In the genomic region with DNA sequence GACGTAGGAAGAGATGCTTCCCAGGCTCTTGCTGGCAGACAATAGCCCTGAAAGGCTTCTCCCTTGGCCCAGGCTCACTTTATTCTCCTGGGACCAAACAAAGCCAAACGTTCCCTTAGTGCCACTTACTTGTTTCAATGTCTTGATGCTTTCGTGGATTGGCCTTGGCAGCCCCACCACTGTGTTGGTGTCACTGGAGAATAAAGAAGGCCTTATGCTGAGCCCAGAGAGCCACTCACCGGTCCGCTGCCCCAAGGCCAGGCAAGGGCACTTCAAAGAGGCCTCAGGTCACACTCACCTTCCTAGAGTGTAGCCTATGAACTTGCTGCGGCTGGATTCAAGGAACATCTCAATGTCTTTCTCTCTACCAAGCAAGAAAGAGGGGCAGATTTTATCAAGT, we compare ENCODE assay signal across 25 mouse cellular contexts. TPM values are rescaled to one million over a fixed set of nuclear protein-coding genes. Genes with fewer than 3 reads are reported as not detected.
DNase-seq lines count a peak whose midpoint lies in the region; ATAC-seq lines count a peak whose summit lies in the region.
"Had no signal": no experiment of that assay in that cellular context is flagged by ENCODE, and none has a peak within 500 bp of the region (broad histone marks: within the 10 kb centered on the region; RNA-seq: fewer than 3 reads in every experiment).

No protein-coding gene starts in this region.

- H3K27ac ChIP-seq in midbrain, embryonic 11.5 days (ENCODE audit: low read depth, low read length) = no peak overlapping the region
- H3K27ac ChIP-seq in midbrain, embryonic 10.5 days (replicated peaks) = no peak overlapping the region
- H3K27ac ChIP-seq: embryonic facial prominence, embryonic 10.5 days; forebrain, embryonic 13.5 days; hindbrain, embryonic 15.5 days had no signal

- no peak for ATAC-seq in midbrain, embryonic 11.5 days (ENCODE audit: low FRiP score)
- ATAC-seq: CD4-positive, CD25-positive, alpha-beta regulatory T cell, adult 4 months; forebrain, embryonic 13.5 days; forebrain, postnatal 0 days; intestine, embryonic 16.5 days had no signal

- H3K4me3 ChIP-seq in midbrain, embryonic 11.5 days (ENCODE audit: low read depth, low read length) = no peak overlapping the region
- no peak overlapping the region for H3K4me3 ChIP-seq in midbrain, embryonic 10.5 days
- H3K4me3 ChIP-seq: embryonic facial prominence, embryonic 10.5 days; forebrain, embryonic 13.5 days; hindbrain, embryonic 15.5 days had no signal

- peak; percentile 45 for DNase-seq in adrenal gland, postnatal 10 days
- no peak for DNase-seq in adrenal gland, adult (ENCODE audit: inconsistent age in 2 of 2, low spot score in 1 of 2)
- DNase-seq in heart, adult 11 months = peak; percentile 66
- DNase-seq in heart, postnatal 25 days (ENCODE audit: low spot score) = no peak
- DNase-seq in midbrain, embryonic 11.5 days (ENCODE audit: low spot score, missing footprints) = peak; percentile 45
- no peak for DNase-seq in midbrain, embryonic 10.5 days (ENCODE audit: low spot score)
- DNase-seq in urinary bladder, postnatal 14 days (ENCODE audit: low spot score) = peak; percentile 1
- DNase-seq in urinary bladder, postnatal 10 days (ENCODE audit: low spot score) = no peak
- DNase-seq: adrenal gland, postnatal 36 days; B cell, adult 2 months; cerebellum, adult 9-11 months; forebrain, postnatal 0 days; gastrocnemius, postnatal 14 days; heart, postnatal 10 days had no signal

- H3K4me1 ChIP-seq in midbrain, embryonic 11.5 days (ENCODE audit: control insufficient read depth, insufficient read depth, low read length) = no peaks in the 10 kb centered on the region
- no peaks in the 10 kb centered on the region for H3K4me1 ChIP-seq in midbrain, embryonic 10.5 days
- H3K4me1 ChIP-seq: embryonic facial prominence, embryonic 10.5 days; forebrain, embryonic 13.5 days; hindbrain, embryonic 15.5 days had no signal

- no peak overlapping the region for H3K9ac ChIP-seq in midbrain, embryonic 11.5 days (ENCODE audit: low read length)
- H3K9ac ChIP-seq: forebrain, embryonic 13.5 days; forebrain, postnatal 0 days; hindbrain, embryonic 15.5 days had no signal

- WGBS in midbrain, embryonic 11.5 days = 92% methylated on average over 6 of the region's 6 CpGs
- WGBS in midbrain, embryonic 10.5 days = 87% methylated on average over 6 of the region's 6 CpGs

- H3K27me3 ChIP-seq in midbrain, embryonic 11.5 days (ENCODE audit: control insufficient read depth, insufficient read depth, low read length) = no peaks in the 10 kb centered on the region
- H3K27me3 ChIP-seq in midbrain, embryonic 10.5 days (ENCODE audit: low read depth, poor library complexity, severe bottlenecking) = no peaks in the 10 kb centered on the region
- H3K27me3 ChIP-seq: forebrain, embryonic 13.5 days; hindbrain, embryonic 15.5 days had no signal

- intact Hi-C loops in heart, postnatal 25 days (cut with DNase I) = loop anchor here (10.0 kb wide), 1 partner anchor 135 kb away; no protein-coding TSS in a partner anchor

- H3K4me2 ChIP-seq in midbrain, embryonic 11.5 days = no peak overlapping the region
- H3K4me2 ChIP-seq: forebrain, embryonic 13.5 days; hindbrain, embryonic 15.5 days had no signal

- no peaks in the 10 kb centered on the region for H3K9me3 ChIP-seq in midbrain, embryonic 11.5 days (ENCODE audit: control insufficient read depth, low read length)
- no peaks in the 10 kb centered on the region for H3K9me3 ChIP-seq in midbrain, embryonic 10.5 days (replicated peaks)
- H3K9me3 ChIP-seq: embryonic facial prominence, embryonic 10.5 days; forebrain, embryonic 13.5 days; G1E; hindbrain, embryonic 15.5 days had no signal

- H3K36me3 ChIP-seq in midbrain, embryonic 11.5 days (ENCODE audit: control insufficient read depth, insufficient read depth, low read length) = peaks cover 59% of the 10 kb centered on the region
- peaks cover 100% of the 10 kb centered on the region for H3K36me3 ChIP-seq in midbrain, embryonic 10.5 days

RNA-seq across cellular contexts. Expression of a gene that starts 11.2 kb away (rescaled TPM):
- total RNA-seq in adrenal gland, postnatal 10 days (2021) = not detected
- total RNA-seq in heart, postnatal 25 days (2021) = not detected
- polyA plus RNA-seq in midbrain, embryonic 11.5 days (2014; fragmentation: Nextera tagmentation; extraction: Ambion mirVana) = not detected in 2 replicates
- not detected in 2 replicates for polyA plus RNA-seq in midbrain, embryonic 10.5 days (2016; fragmentation: Nextera tagmentation; extraction: Ambion mirVana)
- total RNA-seq: adrenal gland, postnatal 36 days; forebrain, postnatal 0 days; G1E; gastrocnemius, adult 18-20 months; gastrocnemius, postnatal 14 days; heart, postnatal 10 days had no signal
- polyA plus RNA-seq: CD4-positive, CD25-positive, alpha-beta regulatory T cell, adult 4 months; embryonic facial prominence, embryonic 10.5 days; embryonic facial prominence, embryonic 14.5 days; forebrain, embryonic 13.5 days; forebrain, postnatal 0 days; G1E; gonadal fat pad, adult 2 months; heart, embryonic 14.5 days; hindbrain, embryonic 11.5 days; hindbrain, embryonic 15.5 days; intestine, embryonic 16.5 days had no signal

RNA-seq across cellular contexts. Expression of a gene that starts 11.6 kb away (rescaled TPM):
- 10 to 100 TPM; 30.2 to 36.4 TPM for total RNA-seq in adrenal gland, postnatal 10 days (2021)
- 10 to 100 TPM; 18.8 to 21.9 TPM for total RNA-seq in heart, postnatal 25 days (2021)
- polyA plus RNA-seq in midbrain, embryonic 11.5 days (2014; fragmentation: Nextera tagmentation; extraction: Ambion mirVana) = 87.6 and 90.6 TPM in 2 replicates
- polyA plus RNA-seq in midbrain, embryonic 10.5 days (2016; fragmentation: Nextera tagmentation; extraction: Ambion mirVana) = 70.0 and 83.8 TPM in 2 replicates

RNA-seq across cellular contexts. Expression of a gene that starts 25.1 kb away (rescaled TPM):
- total RNA-seq in adrenal gland, postnatal 10 days (2021) = not detected
- not detected for total RNA-seq in heart, postnatal 25 days (2021)
- 2.8 and 3.3 TPM in 2 replicates for polyA plus RNA-seq in midbrain, embryonic 11.5 days (2014; fragmentation: Nextera tagmentation; extraction: Ambion mirVana)
- 4.9 and 6.7 TPM in 2 replicates for polyA plus RNA-seq in midbrain, embryonic 10.5 days (2016; fragmentation: Nextera tagmentation; extraction: Ambion mirVana)
- total RNA-seq: adrenal gland, postnatal 36 days; gastrocnemius, adult 18-20 months; gastrocnemius, postnatal 14 days had no signal
- polyA plus RNA-seq: CD4-positive, CD25-positive, alpha-beta regulatory T cell, adult 4 months; G1E; gonadal fat pad, adult 2 months; heart, embryonic 14.5 days; intestine, embryonic 16.5 days had no signal

Comparison
In these comparisons a context has a peak if more than half of its experiments do, and no peak if none do; other contexts are left out.
1. DNase-seq: peak in adrenal gland, postnatal 10 days (single experiment), heart, adult 11 months (single experiment), midbrain, embryonic 11.5 days (single experiment) and urinary bladder, postnatal 14 days (single experiment); none in adrenal gland, adult (0 of 2), heart, postnatal 25 days (single experiment), midbrain, embryonic 10.5 days (single experiment) and urinary bladder, postnatal 10 days (single experiment).